19 mouse cellular contexts compared by ENCODE assay signal in genomic region chr9:29960236-29960635, GRCm38 (mm10). TPM values are rescaled to one million over a fixed set of nuclear protein-coding genes. Genes with fewer than 3 reads are reported as not detected.
DNase-seq lines count a peak whose midpoint lies in the region; ATAC-seq and TF ChIP-seq lines count a peak whose summit lies in the region.
"Had no signal": no experiment of that assay in that cellular context is flagged by ENCODE, and none has a peak within 500 bp of the region (broad histone marks: within the 10 kb centered on the region; RNA-seq: fewer than 3 reads in every experiment).

No protein-coding gene starts in this region.

- no peak overlapping the region for H3K9ac ChIP-seq in neural tube, embryonic 12.5 days
- H3K9ac ChIP-seq in forebrain, postnatal 0 days: peak overlapping the region; percentile 28
- peak overlapping the region; percentile 47; the same call in 1 of the 2 replicates for H3K9ac ChIP-seq in midbrain, embryonic 15.5 days
- H3K9ac ChIP-seq: lung, embryonic 14.5 days had no signal

- peaks cover 10% of the 10 kb centered on the region; the same call in 1 of the 2 replicates for H3K27me3 ChIP-seq in neural tube, embryonic 12.5 days (replicated peaks)
- H3K27me3 ChIP-seq in forebrain, postnatal 0 days (ENCODE audit: insufficient read depth, low read length): no peaks in the 10 kb centered on the region
- H3K27me3 ChIP-seq in midbrain, embryonic 15.5 days (replicated peaks): no peaks in the 10 kb centered on the region

- no peaks in the 10 kb centered on the region for H3K36me3 ChIP-seq in neural tube, embryonic 12.5 days
- no peaks in the 10 kb centered on the region for H3K36me3 ChIP-seq in forebrain, postnatal 0 days (ENCODE audit: insufficient read depth)
- no peaks in the 10 kb centered on the region for H3K36me3 ChIP-seq in midbrain, embryonic 15.5 days (replicated peaks)
- H3K36me3 ChIP-seq: limb, embryonic 10.5 days had no signal

- H3K4me1 ChIP-seq in neural tube, embryonic 12.5 days: 0 out of 2 replicates have a peak, but pooled peaks cover 12% of the 10 kb centered on the region
- H3K4me1 ChIP-seq in forebrain, postnatal 0 days (ENCODE audit: insufficient read depth): peaks cover 29% of the 10 kb centered on the region
- peaks cover 46% of the 10 kb centered on the region for H3K4me1 ChIP-seq in midbrain, embryonic 15.5 days

- H3K9me3 ChIP-seq in neural tube, embryonic 12.5 days: no peaks in the 10 kb centered on the region
- H3K9me3 ChIP-seq in forebrain, postnatal 0 days (ENCODE audit: low read length): no peaks in the 10 kb centered on the region
- no peaks in the 10 kb centered on the region for H3K9me3 ChIP-seq in midbrain, embryonic 15.5 days
- H3K9me3 ChIP-seq: limb, embryonic 10.5 days had no signal

- no peak for ATAC-seq in neural tube, embryonic 12.5 days (ENCODE audit: low FRiP score, low read depth)
- ATAC-seq in forebrain, postnatal 0 days: no peak
- no peak for ATAC-seq in midbrain, embryonic 15.5 days (replicated peaks)
- ATAC-seq: inflammation-experienced regulatory T-cells, adult 6 months had no signal

- no peak overlapping the region for H3K4me3 ChIP-seq in neural tube, embryonic 12.5 days
- peak overlapping the region; percentile 52 for H3K4me3 ChIP-seq in forebrain, postnatal 0 days (ENCODE audit: low read depth, low read length)
- peak overlapping the region; percentile 60 for H3K4me3 ChIP-seq in midbrain, embryonic 15.5 days
- H3K4me3 ChIP-seq: limb, embryonic 10.5 days had no signal

- no peak for DNase-seq in neural tube, embryonic 10.5 days (ENCODE audit: extremely low spot score, low spot score)
- no peak for DNase-seq in forebrain, postnatal 0 days
- no peak for DNase-seq in right cerebral cortex, postnatal 10 days (ENCODE audit: low spot score in 2 of 2)
- no peak for DNase-seq in urinary bladder, postnatal 25 days (ENCODE audit: low spot score)
- no peak for DNase-seq in kidney, postnatal 14 days
- DNase-seq: embryo, embryonic 11 days; gastrocnemius, postnatal 25 days; heart, postnatal 10 days; kidney, adult 9 months; lung, embryonic 14.5 days; right cerebral cortex, adult 18-20 months; thymus, adult 2 months had no signal

- H3K27ac ChIP-seq in neural tube, embryonic 12.5 days: no peak overlapping the region
- no peak overlapping the region for H3K27ac ChIP-seq in forebrain, postnatal 0 days (ENCODE audit: low read depth, low read length)
- peak overlapping the region; percentile 57 for H3K27ac ChIP-seq in midbrain, embryonic 15.5 days
- H3K27ac ChIP-seq: limb, embryonic 10.5 days; macrophage had no signal

- no peak for TF ChIP-seq CTCF in forebrain, postnatal 0 days (IDR thresholded peaks at IDR 0.05; ENCODE audit: low read depth)

- peak overlapping the region; percentile 77 for H3K4me2 ChIP-seq in neural tube, embryonic 12.5 days (replicated peaks)
- peak overlapping the region; percentile 63 for H3K4me2 ChIP-seq in forebrain, postnatal 0 days (ENCODE audit: low read depth)
- peak overlapping the region; percentile 73 for H3K4me2 ChIP-seq in midbrain, embryonic 15.5 days
- H3K4me2 ChIP-seq: liver, embryonic 11.5 days; lung, embryonic 14.5 days had no signal

- 41% methylated on average over 3 of the region's 3 CpGs for WGBS in neural tube, embryonic 12.5 days
- 23% methylated on average over 3 of the region's 3 CpGs for WGBS in forebrain, postnatal 0 days
- 28% methylated on average over 3 of the region's 3 CpGs for WGBS in midbrain, embryonic 15.5 days

RNA-seq across cellular contexts. Expression of gene Ntm, which starts 2.7 kb away (rescaled TPM):
- polyA plus RNA-seq in neural tube, embryonic 12.5 days (2016; fragmentation: Nextera tagmentation; extraction: Ambion mirVana): 68.6 and 73.3 TPM in 2 replicates
- 140 and 162 TPM in 2 replicates for total RNA-seq in forebrain, postnatal 0 days (2014; rRNA removed)
- 155 and 235 TPM in 2 replicates for polyA plus RNA-seq in forebrain, postnatal 0 days (2015; fragmentation: Nextera tagmentation; extraction: Ambion mirVana)
- polyA plus RNA-seq in midbrain, embryonic 15.5 days (2015; fragmentation: Nextera tagmentation; extraction: Ambion mirVana): 230 and 246 TPM in 2 replicates
- total RNA-seq: monocyte, adult 5-6 weeks had no signal
- polyA plus RNA-seq: inflammation-experienced regulatory T-cells, adult 6 months; macrophage had no signal
